Mouse (Mus musculus): ENCODE data around the gene Pttg1ip.

Pttg1ip gene

GRCm38 (mm10) chr10:77581408-77582284 is at the start of gene Pttg1ip:
Pttg1ip (plus strand) TSS chr10:77581720.
- peak; percentile 96 for DNase-seq

- no peak for DNase-seq
These were observed 49.5 kb upstream of the Pttg1ip start for GRCm38 (mm10) chr10:77532020-77532413.

GRCm38 (mm10) chr10:77536727-77537126 is 44.8 kb upstream of the Pttg1ip start:
- no peak for DNase-seq

- no peak for DNase-seq
These were observed 44.0 kb upstream of the Pttg1ip start for GRCm38 (mm10) chr10:77537215-77538209.

GRCm38 (mm10) chr10:77539320-77539945 is 42.1 kb upstream of the Pttg1ip start:
- DNase-seq: no peak

GRCm38 (mm10) chr10:77540576-77541102 is 40.9 kb upstream of the Pttg1ip start:
- DNase-seq: no peak

- no peak for DNase-seq
These were observed 39.5 kb upstream of the Pttg1ip start for GRCm38 (mm10) chr10:77541864-77542666.

- DNase-seq: peak; percentile 32
These were observed 38.3 kb upstream of the Pttg1ip start for GRCm38 (mm10) chr10:77543226-77543625.

- peak; percentile 75 for DNase-seq
These were observed 36.6 kb upstream of the Pttg1ip start for GRCm38 (mm10) chr10:77544916-77545315.

GRCm38 (mm10) chr10:77548576-77548975 is 32.9 kb upstream of the Pttg1ip start:
- DNase-seq: no peak

- peak; percentile 32 for DNase-seq
These were observed 30.6 kb upstream of the Pttg1ip start for GRCm38 (mm10) chr10:77550874-77551273.

- no peak for DNase-seq
These were observed 29.4 kb upstream of the Pttg1ip start for GRCm38 (mm10) chr10:77552162-77552561.

- DNase-seq: no peak
These were observed 28.2 kb upstream of the Pttg1ip start for GRCm38 (mm10) chr10:77553285-77553684.

- no peak for DNase-seq
These were observed 26.6 kb upstream of the Pttg1ip start for GRCm38 (mm10) chr10:77554918-77555317.

GRCm38 (mm10) chr10:77556631-77557030 is 24.9 kb upstream of the Pttg1ip start:
- no peak for DNase-seq

GRCm38 (mm10) chr10:77557641-77558040 is 23.9 kb upstream of the Pttg1ip start:
- no peak for DNase-seq

GRCm38 (mm10) chr10:77560090-77560489 is 21.4 kb upstream of the Pttg1ip start:
- DNase-seq: no peak

- DNase-seq: no peak
These were observed 20.7 kb upstream of the Pttg1ip start for GRCm38 (mm10) chr10:77560830-77561229.

- DNase-seq: no peak
These were observed 20.0 kb upstream of the Pttg1ip start for GRCm38 (mm10) chr10:77561508-77561907.

GRCm38 (mm10) chr10:77565005-77565404 is 16.5 kb upstream of the Pttg1ip start:
- no peak for DNase-seq

GRCm38 (mm10) chr10:77566651-77567050 is 14.9 kb upstream of the Pttg1ip start:
- peak; percentile 96 for DNase-seq

GRCm38 (mm10) chr10:77569481-77569880 is 12.0 kb upstream of the Pttg1ip start:
- no peak for DNase-seq

All from lung, postnatal 14 days (tissue).